In the genomic region with DNA sequence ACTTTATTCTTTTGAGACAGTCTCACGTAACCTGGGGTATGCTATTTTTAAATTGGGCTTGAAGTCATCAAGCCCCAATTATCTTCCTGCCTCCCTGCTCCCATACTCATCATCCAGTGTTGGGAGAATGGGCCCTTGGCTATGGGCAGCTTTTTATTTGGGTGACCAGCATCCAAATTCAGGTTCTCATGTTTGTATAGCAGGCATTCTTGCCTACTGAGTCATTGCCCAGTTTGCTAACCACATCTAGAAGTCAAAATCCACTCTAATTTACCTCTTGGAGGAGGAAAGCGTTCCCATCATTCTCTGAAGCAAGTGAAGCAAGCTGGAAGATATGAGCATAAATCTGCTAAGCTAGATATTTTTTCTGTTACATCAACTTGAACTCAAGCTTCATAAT, we compare ENCODE assay signal across 30 mouse cellular contexts. TPM values are rescaled to one million over a fixed set of nuclear protein-coding genes. Genes with fewer than 3 reads are reported as not detected.
"Had no signal": no experiment of that assay in that cellular context is flagged by ENCODE, and none has a peak within 500 bp of the region (broad histone marks: within the 10 kb centered on the region; RNA-seq: fewer than 3 reads in every experiment).

No protein-coding gene starts in this region.

- H3K4me1 ChIP-seq: heart, embryonic 15.5 days; hindbrain, embryonic 10.5 days; hindbrain, embryonic 13.5 days; hindbrain, embryonic 15.5 days; limb, embryonic 13.5 days; limb, embryonic 15.5 days; liver, embryonic 12.5 days had no signal

- ATAC-seq: hindbrain, postnatal 0 days; intestine, embryonic 16.5 days; liver, embryonic 12.5 days had no signal

- H3K27me3 ChIP-seq: heart, embryonic 13.5 days; heart, embryonic 15.5 days; hindbrain, embryonic 13.5 days; hindbrain, embryonic 15.5 days; limb, embryonic 13.5 days; limb, embryonic 15.5 days; liver, embryonic 12.5 days had no signal

- H3K9me3 ChIP-seq: heart, embryonic 13.5 days; heart, embryonic 15.5 days; hindbrain, embryonic 10.5 days; hindbrain, embryonic 13.5 days; hindbrain, embryonic 15.5 days; limb, embryonic 13.5 days; limb, embryonic 15.5 days; liver, embryonic 12.5 days had no signal

- H3K9ac ChIP-seq: heart, embryonic 13.5 days; heart, embryonic 15.5 days; hindbrain, embryonic 13.5 days; hindbrain, embryonic 15.5 days; limb, embryonic 13.5 days; limb, embryonic 15.5 days; liver, embryonic 12.5 days; liver, embryonic 14.5 days had no signal

- H3K36me3 ChIP-seq: heart, embryonic 13.5 days; heart, embryonic 15.5 days; hindbrain, embryonic 10.5 days; hindbrain, embryonic 13.5 days; hindbrain, embryonic 15.5 days; limb, embryonic 13.5 days; limb, embryonic 15.5 days; liver, embryonic 12.5 days had no signal

- H3K27ac ChIP-seq: gastrocnemius, adult 2 months; heart, adult 2 months; heart, embryonic 13.5 days; heart, embryonic 15.5 days; hindbrain, embryonic 10.5 days; hindbrain, embryonic 13.5 days; hindbrain, embryonic 15.5 days; hindbrain, postnatal 0 days; layer of hippocampus, adult 2 months; left cerebral cortex, adult 2 months; limb, embryonic 13.5 days; limb, embryonic 15.5 days; liver, embryonic 12.5 days; liver, embryonic 14.5 days had no signal

- H3K4me2 ChIP-seq: heart, embryonic 11.5 days; heart, embryonic 13.5 days; heart, embryonic 15.5 days; hindbrain, embryonic 13.5 days; hindbrain, embryonic 15.5 days; limb, embryonic 13.5 days; limb, embryonic 15.5 days; liver, embryonic 12.5 days had no signal

- DNase-seq: gastrocnemius, adult 2 months; gastrocnemius, postnatal 10 days; gastrocnemius, postnatal 25 days; heart, adult 2 months; heart, postnatal 14 days; heart, postnatal 36 days; kidney, adult 11 months; kidney, adult 2 months; kidney, adult 9 months; kidney, postnatal 10 days; kidney, postnatal 25 days; kidney, postnatal 4 days; left cerebral cortex, postnatal 4 days; lung, adult 18-20 months had no signal

- H3K4me3 ChIP-seq: gastrocnemius, adult 2 months; heart, adult 2 months; heart, embryonic 13.5 days; heart, embryonic 15.5 days; hindbrain, embryonic 10.5 days; hindbrain, embryonic 13.5 days; hindbrain, embryonic 15.5 days; layer of hippocampus, adult 2 months; left cerebral cortex, adult 2 months; limb, embryonic 13.5 days; limb, embryonic 15.5 days; liver, embryonic 12.5 days had no signal

RNA-seq across cellular contexts. Expression of a gene that starts 29.4 kb away (rescaled TPM):
- total RNA-seq: granulocyte monocyte progenitor cell, adult 5-6 weeks had no signal
- polyA plus RNA-seq: liver, adult 2 months had no signal
